ENCODE assay signal across 19 mouse cellular contexts in the genomic region with DNA sequence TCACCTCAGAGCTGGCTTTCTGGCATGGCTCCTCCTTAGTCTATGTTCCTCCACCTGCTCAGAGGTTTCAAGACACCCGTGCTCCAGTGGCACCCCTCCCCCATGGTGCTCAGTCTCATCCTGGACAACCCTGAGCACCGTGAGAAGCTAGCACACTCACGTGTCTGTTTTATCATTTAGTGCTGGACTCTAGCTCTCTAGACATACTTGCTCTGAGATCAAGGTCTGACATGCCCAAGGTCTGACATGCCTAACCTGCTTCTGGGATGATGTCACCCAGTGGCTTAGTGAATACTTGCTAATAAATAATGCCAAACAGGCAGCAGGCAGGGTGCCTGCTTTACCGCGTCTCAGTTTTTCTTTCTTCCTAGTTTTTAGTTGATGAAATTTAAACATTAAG. TPM values are rescaled to one million over a fixed set of nuclear protein-coding genes. Genes with fewer than 3 reads are reported as not detected.
DNase-seq lines count a peak whose midpoint lies in the region; ATAC-seq and TF ChIP-seq lines count a peak whose summit lies in the region.
"Had no signal": no experiment of that assay in that cellular context is flagged by ENCODE, and none has a peak within 500 bp of the region (broad histone marks: within the 10 kb centered on the region; RNA-seq: fewer than 3 reads in every experiment).

No protein-coding gene starts in this region.

- DNase-seq in heart, adult 8-10 months (ENCODE audit: low spot score), result no peak
- DNase-seq in limb, embryonic 10.5 days (ENCODE audit: low spot score), result no peak
- peak; percentile 56 for DNase-seq in adrenal gland, postnatal 14 days
- no peak for DNase-seq in stomach, postnatal 0 days (ENCODE audit: low spot score)
- no peak for DNase-seq in layer of hippocampus, adult 8-10 months (ENCODE audit: low spot score in 2 of 2)
- DNase-seq in heart, postnatal 36 days, result no peak
- DNase-seq: cerebellum, adult 11-12 months; cerebellum, postnatal 36 days; spleen, adult 18-20 months had no signal

- intact Hi-C loops in heart, postnatal 36 days (cut with DNase I), result no loop called here

- no peak overlapping the region for H3K4me3 ChIP-seq in heart, embryonic 12.5 days
- H3K4me3 ChIP-seq in limb, embryonic 13.5 days, result no peak overlapping the region
- no peak overlapping the region for H3K4me3 ChIP-seq in limb, embryonic 10.5 days
- H3K4me3 ChIP-seq in stomach, postnatal 0 days (ENCODE audit: low read depth, low read length), result no peak overlapping the region
- H3K4me3 ChIP-seq: erythroblast, embryonic 14.5 days; heart, embryonic 13.5 days; hindbrain, embryonic 12.5 days; limb, embryonic 15.5 days; neural tube, embryonic 13.5 days had no signal

- no peak overlapping the region for H3K9ac ChIP-seq in heart, embryonic 12.5 days
- no peak overlapping the region for H3K9ac ChIP-seq in limb, embryonic 13.5 days
- no peak overlapping the region for H3K9ac ChIP-seq in stomach, postnatal 0 days (ENCODE audit: low read length)
- H3K9ac ChIP-seq: heart, embryonic 13.5 days; hindbrain, embryonic 12.5 days; limb, embryonic 15.5 days; neural tube, embryonic 13.5 days had no signal

- no peak for ATAC-seq in heart, embryonic 12.5 days (ENCODE audit: insufficient number of reproducible peaks, low FRiP score)
- peak; percentile 64 for ATAC-seq in limb, embryonic 13.5 days (ENCODE audit: low FRiP score, low read depth)
- peak; percentile 64 for ATAC-seq in stomach, postnatal 0 days (ENCODE audit: low FRiP score, low TSS enrichment)
- ATAC-seq: activated CD4-positive, CD25-positive, alpha-beta regulatory T cell, adult 4 months; forebrain, embryonic 14.5 days had no signal

- no peaks in the 10 kb centered on the region for H3K36me3 ChIP-seq in heart, embryonic 12.5 days
- no peaks in the 10 kb centered on the region for H3K36me3 ChIP-seq in limb, embryonic 13.5 days
- no peaks in the 10 kb centered on the region for H3K36me3 ChIP-seq in limb, embryonic 10.5 days
- no peaks in the 10 kb centered on the region for H3K36me3 ChIP-seq in stomach, postnatal 0 days (ENCODE audit: control insufficient read depth, insufficient read depth, low read length)
- H3K36me3 ChIP-seq: heart, embryonic 13.5 days; hindbrain, embryonic 12.5 days; limb, embryonic 15.5 days; neural tube, embryonic 13.5 days had no signal

- H3K27ac ChIP-seq in heart, embryonic 12.5 days (ENCODE audit: poor library complexity, severe bottlenecking), result no peak overlapping the region
- no peak overlapping the region for H3K27ac ChIP-seq in limb, embryonic 13.5 days
- no peak overlapping the region for H3K27ac ChIP-seq in limb, embryonic 10.5 days
- H3K27ac ChIP-seq in stomach, postnatal 0 days (replicated peaks), result no peak overlapping the region
- H3K27ac ChIP-seq: heart, embryonic 13.5 days; hindbrain, embryonic 12.5 days; limb, embryonic 15.5 days; neural tube, embryonic 13.5 days had no signal

- no peak for TF ChIP-seq EP300 in stomach, postnatal 0 days (optimal IDR thresholded peaks at IDR 0.05)

- H3K4me2 ChIP-seq in heart, embryonic 12.5 days, result 0 out of 2 replicates have a peak overlapping the region, but pooled peaks have one; percentile 12
- H3K4me2 ChIP-seq in limb, embryonic 13.5 days (replicated peaks), result no peak overlapping the region
- H3K4me2 ChIP-seq in stomach, postnatal 0 days (replicated peaks; ENCODE audit: low read depth), result no peak overlapping the region
- H3K4me2 ChIP-seq: heart, embryonic 13.5 days; hindbrain, embryonic 12.5 days; limb, embryonic 15.5 days; neural tube, embryonic 13.5 days had no signal

- peaks cover 45% of the 10 kb centered on the region for H3K27me3 ChIP-seq in heart, embryonic 12.5 days (replicated peaks)
- peaks cover 53% of the 10 kb centered on the region for H3K27me3 ChIP-seq in limb, embryonic 13.5 days
- peaks cover 55% of the 10 kb centered on the region for H3K27me3 ChIP-seq in limb, embryonic 10.5 days (ENCODE audit: low read depth, poor library complexity, severe bottlenecking)
- H3K27me3 ChIP-seq in stomach, postnatal 0 days (ENCODE audit: control insufficient read depth, insufficient read depth, low read length), result no peaks in the 10 kb centered on the region; the same call in 1 of the 2 replicates

- no peak for TF ChIP-seq CTCF in stomach, postnatal 0 days (IDR thresholded peaks at IDR 0.05; ENCODE audit: low read depth)

- WGBS in heart, embryonic 12.5 days, result 43% methylated on average over 5 of the region's 5 CpGs
- WGBS in limb, embryonic 13.5 days, result 55% methylated on average over 5 of the region's 5 CpGs
- 77% methylated on average over 5 of the region's 5 CpGs for WGBS in limb, embryonic 10.5 days
- WGBS in stomach, postnatal 0 days, result 41% methylated on average over 5 of the region's 5 CpGs

- peaks cover 6% of the 10 kb centered on the region; the same call in 1 of the 2 replicates for H3K4me1 ChIP-seq in heart, embryonic 12.5 days (replicated peaks)
- H3K4me1 ChIP-seq in limb, embryonic 13.5 days, result no peaks in the 10 kb centered on the region
- H3K4me1 ChIP-seq in limb, embryonic 10.5 days, result peaks cover 6% of the 10 kb centered on the region; the same call in 1 of the 2 replicates
- no peaks in the 10 kb centered on the region for H3K4me1 ChIP-seq in stomach, postnatal 0 days (replicated peaks; ENCODE audit: control insufficient read depth, insufficient read depth)
- H3K4me1 ChIP-seq: limb, embryonic 15.5 days had no signal

- H3K9me3 ChIP-seq in heart, embryonic 12.5 days (replicated peaks), result 0 out of 2 replicates have a peak, but pooled peaks cover 4% of the 10 kb centered on the region
- no peaks in the 10 kb centered on the region for H3K9me3 ChIP-seq in limb, embryonic 13.5 days
- H3K9me3 ChIP-seq in limb, embryonic 10.5 days (replicated peaks), result no peaks in the 10 kb centered on the region
- no peaks in the 10 kb centered on the region for H3K9me3 ChIP-seq in stomach, postnatal 0 days (ENCODE audit: control insufficient read depth, low read length)
- H3K9me3 ChIP-seq: heart, embryonic 13.5 days; hindbrain, embryonic 12.5 days; limb, embryonic 15.5 days; neural tube, embryonic 13.5 days had no signal

RNA-seq across cellular contexts. Expression of a gene that starts 5.6 kb away (rescaled TPM):
- polyA plus RNA-seq in heart, embryonic 12.5 days (2016; fragmentation: Nextera tagmentation; extraction: Ambion mirVana), result 0.14 and 0.27 TPM in 2 replicates
- under 1 TPM; 0.19 to 0.65 (median 0.46) TPM for total RNA-seq in heart, adult 8-10 months (2022)
- polyA plus RNA-seq in limb, embryonic 13.5 days (2015; fragmentation: Nextera tagmentation; extraction: Ambion mirVana), result 0.45 TPM in 2 replicates
- 0.06 and 0.11 TPM in 2 replicates for polyA plus RNA-seq in limb, embryonic 10.5 days (2016; fragmentation: Nextera tagmentation; extraction: Ambion mirVana)
- 0.78 and 1.1 TPM in 2 replicates for total RNA-seq in adrenal gland, postnatal 14 days (2021)
- 4.5 and 5.9 TPM in 2 replicates for polyA plus RNA-seq in stomach, postnatal 0 days (2015; fragmentation: Nextera tagmentation; extraction: Ambion mirVana)
- total RNA-seq in layer of hippocampus, adult 8-10 months (2022), result 1 to 10 TPM in 2 of 4 experiments, under 1 TPM in 2; 0.64 to 2.1 (median 1.00) TPM
- under 1 TPM; 0.33 to 0.51 TPM for total RNA-seq in heart, postnatal 36 days (2021)
- polyA plus RNA-seq: activated CD4-positive, CD25-positive, alpha-beta regulatory T cell, adult 4 months; erythroblast, embryonic 14.5 days; forebrain, embryonic 14.5 days had no signal

RNA-seq across cellular contexts. Expression of a gene that starts 20.3 kb away (rescaled TPM):
- polyA plus RNA-seq in heart, embryonic 12.5 days (2016; fragmentation: Nextera tagmentation; extraction: Ambion mirVana), result 0.95 and 1.3 TPM in 2 replicates
- total RNA-seq in heart, adult 8-10 months (2022), result 1 to 10 TPM; 1.0 to 2.2 (median 1.4) TPM
- 2.8 and 3.4 TPM in 2 replicates for polyA plus RNA-seq in limb, embryonic 13.5 days (2015; fragmentation: Nextera tagmentation; extraction: Ambion mirVana)
- 0.35 and 0.40 TPM in 2 replicates for polyA plus RNA-seq in limb, embryonic 10.5 days (2016; fragmentation: Nextera tagmentation; extraction: Ambion mirVana)
- total RNA-seq in adrenal gland, postnatal 14 days (2021), result 3.7 TPM in 2 replicates
- 0.55 and 1.7 TPM in 2 replicates for polyA plus RNA-seq in stomach, postnatal 0 days (2015; fragmentation: Nextera tagmentation; extraction: Ambion mirVana)
- 10 to 100 TPM; 44.2 to 56.9 (median 49.1) TPM for total RNA-seq in layer of hippocampus, adult 8-10 months (2022)
- total RNA-seq in heart, postnatal 36 days (2021), result 1 to 10 TPM; 1.5 to 1.7 TPM
- polyA plus RNA-seq: activated CD4-positive, CD25-positive, alpha-beta regulatory T cell, adult 4 months; liver, embryonic 16.5 days had no signal
